Mouse (Mus musculus) embryo, embryonic 11.5 days (tissue): ENCODE results near the gene Gm5930.
"Not testable (repeated sequence)": the region's sequence is repeated elsewhere in the genome, so short reads cannot be mapped to it uniquely, and the experiment has no call there.

Source experiments
- DNase-seq: peaks from one replicate; pipeline ENCODE4 v3.0.0-alpha.2; 2012; ENCODE audit warnings: low read depth, low spot score

The Gm5930 gene

GRCm38 (mm10) chr14:44338484-44338883, at the start of gene Gm5930:
Gene Gm5930 (minus strand): TSS chr14:44338584.
- not testable (repeated sequence) for DNase-seq

- not testable (repeated sequence) for DNase-seq
These were observed 45.8 kb upstream of the Gm5930 start for GRCm38 (mm10) chr14:44384233-44384632.

DNA sequence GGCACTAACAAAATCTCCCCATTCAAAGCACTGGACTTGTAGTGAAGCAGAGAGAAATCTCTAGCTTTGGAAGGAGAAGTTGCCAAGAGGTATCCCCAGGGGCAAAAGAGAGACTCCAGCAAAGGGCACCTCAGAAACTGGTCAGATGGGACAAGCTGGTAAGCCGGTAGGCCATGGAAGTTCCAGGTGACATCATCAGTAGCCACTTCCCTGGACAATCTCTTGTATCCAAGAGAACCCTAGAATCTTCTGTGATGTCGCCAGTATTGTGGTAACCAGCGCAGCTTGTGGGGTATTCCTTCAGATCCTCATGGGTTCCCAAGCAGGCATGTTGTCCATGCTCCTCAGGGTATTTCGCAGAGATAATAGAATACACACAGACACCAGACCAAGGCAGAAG, 26.7 kb upstream of the Gm5930 start, which contains the start of gene Gm8229:
Gm8229 (plus strand) TSS at position 301 of the 400 bp plus-strand sequence.
- DNase-seq = not testable (repeated sequence)

- DNase-seq = not testable (repeated sequence)
These were observed 23.9 kb upstream of the Gm5930 start for GRCm38 (mm10) chr14:44362301-44362700.

DNA sequence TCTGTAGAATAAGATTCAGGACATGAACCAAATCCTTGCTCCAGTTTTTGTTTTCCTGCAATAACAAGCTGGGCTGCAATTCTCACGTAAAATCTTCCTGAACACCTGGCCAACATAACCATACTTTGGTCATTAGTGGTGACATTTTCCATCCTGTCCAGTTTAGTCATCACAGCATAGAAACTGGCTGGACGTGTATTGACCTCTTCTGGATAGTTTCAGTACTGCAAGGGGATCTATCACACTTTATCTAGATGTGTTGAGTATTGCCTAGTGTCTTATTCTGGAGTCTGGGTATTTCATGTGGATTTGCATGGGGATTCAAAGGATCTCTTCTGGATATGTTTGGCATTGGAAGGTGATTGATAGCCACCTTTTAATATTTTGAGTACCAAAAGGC, 23.0 kb upstream of the Gm5930 start:
- DNase-seq = not testable (repeated sequence)

GRCm38 (mm10) chr14:44312049-44312448, 26.3 kb downstream of the Gm5930 start:
- DNase-seq = not testable (repeated sequence)

DNA sequence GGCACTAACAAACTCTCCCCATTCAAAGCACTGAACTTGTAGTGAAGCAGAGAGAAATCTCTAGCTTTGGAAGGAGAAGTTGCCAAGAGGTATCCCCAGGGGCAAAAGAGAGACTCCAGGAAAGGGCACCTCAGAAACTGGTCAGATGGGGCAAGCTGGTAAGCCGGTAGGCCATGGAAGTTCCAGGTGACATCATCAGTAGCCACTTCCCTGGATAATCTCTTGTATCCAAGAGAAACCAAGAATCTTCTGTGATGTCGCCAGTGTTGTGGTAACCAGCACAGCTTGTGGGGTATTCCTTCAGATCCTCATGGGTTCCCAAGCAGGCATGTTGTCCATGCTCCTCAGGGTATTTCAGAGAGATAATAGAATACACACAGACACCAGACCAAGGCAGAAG, 53.1 kb downstream of the Gm5930 start, which contains the start of gene Gm8220:
Gm8220 (plus strand) TSS at position 301 of the 400 bp plus-strand sequence.
- not testable (repeated sequence) for DNase-seq
